Mouse (Mus musculus) megakaryocyte, embryonic 14.5 days (primary cell): Measurements from ENCODE around the gene Naxe.

Experiments used
- FLI1 ChIP-seq: IDR thresholded peaks from 2 replicates; pipeline ENCODE4 v1.6.1; 2012; ENCODE audit warnings: low read length, inconsistent platforms, mixed read lengths
- GATA1 ChIP-seq: IDR thresholded peaks from 3 replicates; pipeline ENCODE4 v1.6.1; 2012; ENCODE audit warnings: mixed read lengths, low read length, inconsistent platforms, borderline replicate concordance

GRCm38 (mm10) chr3:88077441-88077840, 19.1 kb upstream of the Naxe start:
- TF ChIP-seq GATA1 (no peak), FLI1 (no peak)
